Mouse (Mus musculus) NIH3T3 (cell line): ENCODE results near the gene Zfp934.
A peak's percentile ranks its signal among the peaks of the same experiment; 100 is the strongest.
"Not testable (repeated sequence)": the region's sequence is repeated elsewhere in the genome, so short reads cannot be mapped to it uniquely, and the experiment has no call there.

ENCODE experiments used
- DNase-seq: peaks from one replicate; pipeline ENCODE4 v3.0.0-alpha.2; 2012; ENCODE audit warnings: low read depth

Gene Zfp934

DNA sequence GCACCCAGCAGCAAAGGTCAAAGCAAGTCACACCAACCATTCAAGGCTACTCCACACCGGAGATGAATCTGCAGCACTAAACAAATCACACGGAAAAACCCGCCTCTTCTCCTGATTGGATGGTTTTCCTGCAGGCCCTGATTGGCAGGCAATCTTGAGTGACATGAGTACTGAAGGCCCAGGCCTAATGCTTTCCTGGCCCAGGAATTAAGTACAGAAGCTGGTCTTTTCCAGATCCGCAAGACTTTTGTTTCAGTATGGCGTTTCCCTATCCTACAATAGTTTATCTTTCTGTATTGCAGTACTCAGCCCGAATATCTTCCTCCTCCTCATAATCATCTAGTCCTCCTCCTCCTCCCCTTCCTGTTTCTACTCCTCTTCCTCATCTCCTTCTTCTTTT is at the start of gene Zfp934:
Gene Zfp934, minus strand, starts transcription at position 101 of the 400 bp plus-strand sequence.
- not testable (repeated sequence) for DNase-seq

DNA sequence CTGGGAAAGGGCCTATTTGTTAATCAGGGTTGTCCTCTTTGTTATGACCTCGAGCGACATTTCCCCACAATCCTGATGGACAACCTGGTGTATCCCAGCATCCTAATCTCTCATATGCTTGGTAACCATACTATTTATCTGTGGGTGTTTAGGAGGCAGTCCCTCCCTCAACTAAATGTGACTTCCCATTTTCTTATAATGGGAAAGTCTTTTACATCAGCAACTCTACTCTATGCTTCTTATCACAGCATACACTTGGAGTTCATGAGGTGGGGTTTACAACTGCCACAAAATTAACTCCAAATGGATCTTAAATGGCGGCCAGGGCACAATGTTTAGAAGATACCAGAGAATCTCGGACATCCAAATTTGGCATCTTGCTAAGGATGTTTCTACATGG is 46.5 kb upstream of the Zfp934 start:
- not testable (repeated sequence) for DNase-seq

DNA sequence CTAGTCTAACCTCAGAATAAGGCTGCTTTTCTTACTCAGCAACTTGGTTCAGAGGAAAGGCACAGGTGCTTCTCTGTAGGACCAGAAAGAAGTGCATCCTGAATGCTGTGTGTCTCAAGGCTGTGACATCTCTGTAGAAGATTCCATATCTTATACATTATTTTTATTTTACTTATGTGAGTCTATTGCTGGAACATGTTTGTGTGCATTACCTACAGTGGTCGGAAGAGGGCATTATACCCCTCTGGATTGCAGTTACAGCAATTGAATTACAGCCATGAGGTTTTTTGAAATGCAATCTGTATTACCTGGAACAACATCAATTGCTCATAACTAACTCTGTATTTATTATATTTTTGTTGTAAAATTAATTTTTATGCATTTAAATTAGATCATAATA is 9.3 kb downstream of the Zfp934 start:
- not testable (repeated sequence) for DNase-seq

DNA sequence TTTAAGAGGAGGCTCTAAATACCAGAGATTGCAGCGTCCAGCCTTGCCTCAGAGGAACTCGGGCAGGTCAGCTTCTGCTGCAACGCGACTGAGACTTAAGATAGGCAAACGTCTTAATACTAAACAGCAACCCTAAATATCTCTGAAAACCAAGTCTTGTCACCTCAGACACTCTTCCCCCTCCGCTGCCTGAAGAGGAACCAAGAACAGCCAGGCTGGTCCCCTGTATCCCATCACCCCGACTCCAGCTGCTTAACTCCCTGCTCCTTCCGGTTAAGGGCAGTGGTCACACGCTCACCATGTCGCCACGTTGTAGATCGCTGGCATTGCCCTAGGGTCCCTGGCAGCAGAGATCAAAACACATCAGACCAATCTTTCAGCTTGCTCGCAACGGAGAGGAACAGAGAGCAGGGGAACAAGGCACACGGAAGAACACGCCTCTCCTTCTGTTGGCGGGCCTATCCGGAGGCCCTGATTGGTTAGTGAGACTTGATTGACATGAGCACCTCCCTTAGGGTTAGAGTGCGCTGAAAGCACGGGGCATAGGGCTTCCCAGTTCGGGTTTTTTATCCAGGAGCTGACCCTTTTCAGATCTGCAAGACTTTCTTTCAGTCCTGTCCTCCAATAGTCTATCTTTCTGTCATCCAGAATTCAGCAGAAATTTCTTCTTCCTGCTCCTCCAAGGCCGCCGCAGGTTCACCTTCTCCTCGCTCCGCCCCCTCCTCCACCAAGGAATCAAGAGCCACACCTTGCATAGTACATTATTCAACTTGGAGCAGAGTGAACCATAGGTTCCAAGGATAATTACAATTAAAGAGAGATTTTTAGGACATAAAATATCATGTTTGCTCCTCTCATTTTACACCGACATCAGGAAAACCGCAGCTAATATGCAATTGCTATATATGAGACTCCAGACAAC is 12.5 kb downstream of the Zfp934 start, which contains the start of gene Zfp935:
Gene Zfp935, minus strand, starts transcription at position 323 of the 922 bp plus-strand sequence.
- peak; percentile 16 for DNase-seq

DNA sequence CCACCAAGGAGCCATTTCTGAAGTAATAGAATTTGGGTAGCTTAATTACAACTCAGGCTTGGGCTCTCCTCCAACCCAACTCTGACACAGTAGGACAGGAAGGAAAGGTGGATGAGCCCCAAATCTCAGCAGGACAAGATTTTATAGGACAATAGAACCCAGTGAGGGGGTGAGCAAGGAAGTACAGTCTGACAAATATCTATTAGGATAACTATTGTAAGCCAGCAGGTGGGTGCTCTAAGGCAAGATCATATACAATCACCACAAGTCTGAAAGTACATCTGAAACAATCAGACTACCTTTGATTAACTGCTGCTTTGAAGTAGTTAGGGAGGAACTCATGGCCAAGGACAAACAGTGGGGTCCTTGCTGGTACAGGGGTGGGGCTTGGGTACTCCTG is 40.9 kb downstream of the Zfp934 start:
- DNase-seq = not testable (repeated sequence)

DNA sequence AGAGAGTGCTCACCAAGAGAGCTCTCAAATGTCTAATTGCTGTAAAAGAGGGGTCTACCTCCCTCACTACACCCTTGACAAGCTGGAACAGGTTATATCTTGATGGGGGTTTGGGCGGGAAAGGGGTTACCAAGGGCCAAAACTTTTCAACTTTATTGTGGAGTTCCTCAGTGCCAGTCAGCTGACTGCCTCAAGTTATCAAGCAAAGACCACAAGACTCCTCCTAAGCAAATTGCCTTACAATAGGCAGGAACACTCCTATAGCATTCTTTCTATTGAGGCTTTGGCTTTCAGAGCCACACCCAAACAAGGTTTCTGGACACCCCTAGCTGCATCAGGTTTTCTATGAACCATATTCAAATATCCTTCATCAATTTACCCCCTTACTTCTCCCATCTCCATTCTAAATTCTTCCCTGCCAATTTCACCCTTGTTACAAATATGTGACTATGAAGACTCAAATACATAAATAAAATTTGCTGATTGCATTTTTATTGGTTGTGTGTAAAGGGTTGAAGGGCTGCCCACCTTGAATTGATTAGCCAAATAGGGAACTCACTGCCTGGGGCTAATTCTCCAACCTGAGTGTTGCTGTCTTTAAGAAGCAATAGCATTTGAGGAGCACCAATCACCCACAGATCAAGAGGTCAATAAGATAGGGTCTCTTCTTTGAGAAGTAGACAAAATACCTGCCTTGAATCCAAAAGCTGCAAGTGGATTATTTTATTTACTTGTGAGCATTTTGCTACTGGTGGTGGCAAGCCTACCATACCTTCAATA is 60.2 kb downstream of the Zfp934 start:
- DNase-seq = not testable (repeated sequence)

DNA sequence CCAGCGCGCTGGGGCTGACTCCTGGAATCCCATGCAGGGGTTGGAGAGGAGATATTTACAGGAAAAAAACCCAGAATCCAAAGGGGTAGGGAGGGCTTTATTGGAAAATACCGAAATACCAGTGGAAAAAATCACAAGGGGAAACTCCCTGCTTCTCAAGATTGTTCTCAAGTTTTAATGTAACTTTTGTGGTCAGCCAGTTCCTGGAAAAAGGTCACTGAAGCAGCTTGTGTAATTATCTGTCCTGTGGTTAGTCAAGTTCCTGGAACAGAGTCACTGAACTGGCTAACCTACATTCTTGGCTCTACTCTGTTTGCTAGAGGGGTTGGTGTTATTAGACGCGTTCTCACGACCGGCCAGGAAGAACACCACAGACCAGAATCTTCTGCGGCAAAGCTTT is 98.3 kb downstream of the Zfp934 start:
- DNase-seq = not testable (repeated sequence)

DNA sequence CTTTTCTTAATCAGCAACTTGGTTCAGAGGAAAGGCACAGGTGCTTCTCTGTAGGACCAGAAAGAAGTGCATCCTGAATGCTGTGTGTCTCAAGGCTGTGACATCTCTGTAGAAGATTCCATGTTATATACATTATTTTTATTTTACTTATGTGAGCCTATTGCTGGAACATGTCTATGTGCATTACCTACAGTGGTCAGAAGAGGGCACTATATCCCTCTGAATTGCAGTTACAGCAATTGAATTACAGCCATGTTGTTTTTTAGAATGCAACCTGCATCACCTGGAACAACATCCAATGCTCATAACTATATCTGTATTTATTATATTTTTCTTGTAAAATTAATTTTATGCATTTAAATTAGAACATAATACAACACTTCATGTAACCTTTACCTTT is 101.1 kb downstream of the Zfp934 start:
- peak; percentile 75 for DNase-seq

DNA sequence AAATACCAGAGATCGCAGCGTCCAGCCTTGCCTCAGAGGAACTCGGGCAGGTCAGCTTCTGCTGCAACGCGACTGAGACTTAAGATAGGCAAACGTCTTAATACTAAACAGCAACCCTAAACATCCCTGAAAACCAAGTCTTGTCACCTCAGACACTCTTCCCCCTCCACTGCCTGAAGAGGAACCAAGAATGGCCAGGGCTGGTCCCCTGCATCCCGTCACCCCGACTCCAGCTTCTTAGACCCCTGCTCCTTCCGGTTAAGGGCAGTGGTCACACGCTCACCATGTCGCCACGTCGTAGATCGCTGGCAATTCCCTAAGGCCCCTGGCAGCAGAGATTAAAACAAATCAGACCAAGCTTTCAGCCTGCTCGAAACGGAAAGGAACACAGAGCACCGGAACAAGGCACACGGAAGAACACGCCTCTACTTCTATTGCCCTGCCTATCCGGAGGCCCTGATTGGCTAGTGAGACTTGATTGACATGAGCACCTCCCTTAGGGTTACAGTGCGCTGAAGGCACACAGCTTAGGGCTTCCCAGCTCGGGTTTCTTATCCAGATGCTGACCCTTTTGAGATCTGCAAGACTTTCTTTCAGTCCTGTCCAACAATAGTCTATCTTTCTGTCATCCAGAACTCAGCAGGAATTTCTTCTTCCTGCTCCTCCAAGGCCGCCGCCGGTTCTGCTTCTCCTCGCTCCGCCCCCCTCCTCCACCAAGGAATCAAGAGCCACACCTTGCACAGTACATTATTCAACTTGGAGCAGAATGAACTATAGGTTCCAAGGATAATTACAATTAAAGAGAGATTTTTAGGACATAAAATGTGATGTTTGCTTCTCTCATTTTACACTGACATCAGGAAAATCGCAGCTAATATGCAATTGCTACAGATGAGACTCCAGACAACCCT is 104.3 kb downstream of the Zfp934 start, which contains the start of gene Gm49359:
Gene Gm49359, minus strand, starts transcription at position 409 of the 911 bp plus-strand sequence.
- peak; percentile 91 for DNase-seq
